Mouse (Mus musculus) mouse trophoblast stem cell (cell line): ENCODE measurements around the gene Itpr2.

ENCODE experiments used
- in situ Hi-C, 2 experiments: fragments of 300-500 bp; cut with MseI, MboI; formaldehyde crosslinking; loops; 2 replicates in 1 of 2; 3 replicates in 1 of 2; pipeline ENCODE4 v1.15.1; 2025

Gene Itpr2

DNA sequence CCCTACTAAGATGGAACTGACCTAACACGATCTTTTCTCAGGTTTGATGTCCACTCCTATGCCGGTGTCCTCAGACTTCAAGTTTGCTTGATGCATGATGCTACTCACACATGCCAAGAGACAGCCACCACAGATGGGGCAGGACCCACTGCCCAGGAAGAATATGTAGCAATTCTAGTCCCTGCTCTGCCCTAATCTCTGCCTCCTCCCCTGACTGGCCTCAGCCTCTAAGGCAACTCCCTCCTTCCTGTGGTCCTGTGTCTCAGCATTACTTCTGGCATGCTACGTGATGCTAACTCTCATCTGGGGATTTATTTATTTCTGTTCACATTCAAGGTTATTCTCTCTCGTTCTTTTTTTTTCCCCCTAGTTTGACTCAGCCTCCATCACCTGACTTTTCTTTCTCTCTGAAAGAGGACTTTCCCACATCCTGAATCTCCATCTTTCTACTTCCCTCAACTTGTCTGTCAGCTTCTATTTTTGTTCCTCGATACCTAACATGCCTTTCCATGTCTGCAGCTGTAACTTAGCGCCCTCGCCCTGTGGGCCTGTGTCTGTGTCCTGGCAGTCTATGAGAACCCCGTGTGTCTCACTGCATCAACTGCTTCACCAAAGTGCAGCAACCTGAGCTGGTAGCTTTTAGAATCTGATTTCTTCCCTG lies 279.5 kb downstream of the Itpr2 start:
- in situ Hi-C loops = no loop called here

DNA sequence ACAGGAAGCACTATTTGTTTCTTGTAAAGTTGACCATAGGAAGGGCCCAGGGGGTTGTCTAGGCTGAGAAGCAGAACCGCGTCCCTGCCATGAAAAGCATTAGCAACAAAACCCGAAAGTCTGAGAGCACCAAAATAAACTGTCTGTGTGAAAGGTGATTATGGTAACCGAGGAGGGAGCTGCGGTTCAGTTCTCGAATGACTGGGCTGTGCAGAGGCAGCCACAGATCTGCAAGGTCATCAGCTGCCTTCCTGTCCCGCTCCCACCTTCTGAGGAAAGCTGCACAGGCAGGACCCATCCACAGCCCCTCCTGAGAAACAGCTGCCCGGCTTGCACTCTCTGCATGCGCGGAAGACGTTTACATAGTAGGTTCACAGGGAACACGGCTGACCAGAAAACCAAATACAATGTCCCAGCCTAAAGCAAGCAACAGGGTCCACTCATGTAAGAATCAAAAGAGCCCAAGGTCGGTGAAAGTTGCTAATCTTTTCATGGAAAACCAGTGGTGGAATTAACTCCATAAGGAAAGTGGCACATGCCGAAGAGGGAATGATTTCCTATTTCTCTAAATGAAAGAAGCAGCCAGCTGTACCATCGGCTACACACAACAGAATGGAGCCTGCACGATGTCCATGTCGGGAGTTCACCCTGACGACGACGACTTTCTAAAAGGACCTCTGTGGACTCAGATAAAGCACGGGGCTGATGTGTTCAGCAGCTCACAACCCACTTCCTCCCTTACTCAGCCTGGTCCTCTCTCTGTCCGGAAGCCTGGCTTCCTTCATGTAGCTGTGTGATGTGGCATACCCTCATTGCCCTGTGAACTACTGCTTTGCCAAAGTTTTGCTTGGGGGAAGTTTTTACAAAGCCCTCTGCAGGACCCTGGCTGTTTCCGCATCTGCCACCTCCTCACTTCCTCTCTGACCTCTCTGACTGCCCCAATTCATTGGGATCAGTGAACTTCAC lies 280.4 kb downstream of the Itpr2 start:
- in situ Hi-C loops = no loop called here

DNA sequence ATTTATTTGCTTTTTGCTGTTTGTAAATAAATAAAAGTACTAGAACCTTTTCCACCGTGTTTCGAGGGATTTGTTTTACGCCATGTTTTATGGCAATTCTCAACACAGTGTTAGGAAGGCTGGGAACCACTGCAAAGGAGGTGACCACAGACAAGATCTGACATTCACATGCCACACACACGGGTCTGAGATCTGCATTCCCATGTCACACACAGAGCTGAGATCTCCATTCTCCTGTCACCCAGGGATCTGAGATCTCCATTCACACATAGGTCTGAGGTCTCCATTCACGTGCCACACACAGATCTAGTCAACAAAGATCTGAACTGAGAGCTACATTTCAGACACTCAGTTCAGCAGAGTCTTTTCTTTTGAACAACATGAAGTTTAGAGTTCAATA lies 282.0 kb downstream of the Itpr2 start:
- in situ Hi-C loops = no loop called here

DNA sequence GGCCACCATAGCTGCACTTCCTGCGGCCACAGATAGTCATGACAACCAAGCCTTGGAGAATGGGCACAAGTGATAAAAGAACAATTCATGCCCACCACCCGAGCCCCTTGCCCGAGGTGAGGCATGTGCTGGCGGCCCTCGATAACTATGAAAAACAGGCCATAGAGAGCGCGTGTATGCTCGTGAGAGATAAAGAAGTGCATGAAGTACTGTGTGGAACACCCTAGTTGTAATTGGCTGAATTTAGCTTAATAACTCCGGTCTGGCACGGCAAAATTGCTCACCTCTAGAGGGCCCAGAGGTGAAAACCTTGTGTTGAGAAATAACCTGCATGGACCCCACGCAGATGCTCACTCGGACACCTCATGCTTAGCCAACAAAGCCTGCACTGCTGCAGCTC lies 282.5 kb downstream of the Itpr2 start:
- in situ Hi-C loops = no loop called here

DNA sequence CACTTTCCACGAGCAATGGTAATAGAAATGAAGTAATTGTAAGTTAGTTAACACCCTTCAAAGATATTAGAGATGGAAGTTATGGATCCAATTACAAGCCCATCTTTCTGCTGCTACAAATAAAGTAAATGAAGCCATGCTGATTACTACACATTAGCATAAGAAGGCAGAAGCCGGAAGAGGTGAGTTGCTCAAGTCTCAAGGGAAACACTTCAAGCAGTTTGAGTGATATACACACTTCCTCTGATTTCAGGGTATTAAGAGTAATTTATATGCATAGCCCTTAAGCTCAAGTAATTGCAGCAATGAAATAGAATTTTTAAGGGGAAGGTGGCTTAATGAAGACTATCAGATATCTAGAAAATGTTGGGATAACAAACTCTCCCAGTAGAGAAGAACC lies 286.7 kb downstream of the Itpr2 start:
- in situ Hi-C loops = no loop called here

DNA sequence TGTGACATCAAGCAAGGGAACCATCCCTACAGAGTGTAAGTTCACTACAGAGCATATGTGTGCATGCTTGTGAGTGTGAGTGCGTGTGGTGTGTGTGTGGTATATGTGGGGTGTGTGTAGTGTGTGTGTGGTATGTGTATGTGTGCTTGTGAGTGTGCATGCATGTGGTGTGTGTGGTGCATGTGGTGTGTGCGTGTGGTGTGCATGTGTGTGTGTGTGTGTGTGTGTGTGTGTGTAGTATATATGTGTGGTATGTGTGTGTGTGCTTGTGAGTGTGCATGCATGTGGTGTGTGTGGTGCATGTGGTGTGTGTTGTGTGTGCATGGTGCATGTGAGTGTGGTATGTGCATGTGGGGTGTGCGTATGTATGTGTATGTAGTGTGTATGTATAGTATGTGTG lies 289.7 kb downstream of the Itpr2 start:
- in situ Hi-C loops = no loop called here

DNA sequence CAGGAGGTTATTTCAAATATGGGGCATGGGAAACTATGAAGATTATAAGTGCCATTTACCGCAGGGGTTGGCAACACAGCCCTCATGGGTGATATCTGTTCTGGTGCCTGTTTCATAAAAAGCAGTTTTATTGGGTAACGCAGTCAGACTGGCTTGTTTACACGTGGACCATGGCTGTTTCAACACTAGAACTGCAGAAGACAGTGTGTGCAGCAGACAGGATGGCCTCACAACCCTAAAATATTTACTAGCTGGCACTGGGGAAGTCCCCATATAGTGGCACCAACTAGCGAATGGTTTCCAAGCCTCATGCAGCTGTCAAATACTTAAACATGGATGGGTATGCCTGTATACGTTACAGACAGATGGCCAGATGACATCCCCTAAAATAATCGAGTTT lies 290.8 kb downstream of the Itpr2 start:
- in situ Hi-C loops = no loop called here

DNA sequence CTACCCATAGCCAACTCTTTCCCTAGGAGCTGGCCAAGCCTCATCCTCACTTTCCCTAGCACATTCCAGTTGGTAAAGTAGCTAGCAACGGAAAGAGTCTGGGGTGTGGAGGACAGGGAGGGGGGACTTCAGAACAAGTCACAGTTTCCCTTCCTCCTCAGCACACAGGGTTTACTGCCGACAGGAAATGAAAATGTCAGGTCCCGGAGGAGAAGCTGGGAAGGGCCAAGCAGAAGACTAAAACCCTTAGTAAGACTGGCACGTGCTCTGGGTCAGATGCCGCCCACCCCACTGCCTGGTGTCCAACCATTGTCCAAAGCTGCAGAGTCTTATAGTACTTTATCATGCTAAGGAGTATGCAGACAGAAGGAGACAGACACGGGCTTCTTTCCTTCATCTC lies 293.0 kb downstream of the Itpr2 start:
- in situ Hi-C loops = no loop called here

DNA sequence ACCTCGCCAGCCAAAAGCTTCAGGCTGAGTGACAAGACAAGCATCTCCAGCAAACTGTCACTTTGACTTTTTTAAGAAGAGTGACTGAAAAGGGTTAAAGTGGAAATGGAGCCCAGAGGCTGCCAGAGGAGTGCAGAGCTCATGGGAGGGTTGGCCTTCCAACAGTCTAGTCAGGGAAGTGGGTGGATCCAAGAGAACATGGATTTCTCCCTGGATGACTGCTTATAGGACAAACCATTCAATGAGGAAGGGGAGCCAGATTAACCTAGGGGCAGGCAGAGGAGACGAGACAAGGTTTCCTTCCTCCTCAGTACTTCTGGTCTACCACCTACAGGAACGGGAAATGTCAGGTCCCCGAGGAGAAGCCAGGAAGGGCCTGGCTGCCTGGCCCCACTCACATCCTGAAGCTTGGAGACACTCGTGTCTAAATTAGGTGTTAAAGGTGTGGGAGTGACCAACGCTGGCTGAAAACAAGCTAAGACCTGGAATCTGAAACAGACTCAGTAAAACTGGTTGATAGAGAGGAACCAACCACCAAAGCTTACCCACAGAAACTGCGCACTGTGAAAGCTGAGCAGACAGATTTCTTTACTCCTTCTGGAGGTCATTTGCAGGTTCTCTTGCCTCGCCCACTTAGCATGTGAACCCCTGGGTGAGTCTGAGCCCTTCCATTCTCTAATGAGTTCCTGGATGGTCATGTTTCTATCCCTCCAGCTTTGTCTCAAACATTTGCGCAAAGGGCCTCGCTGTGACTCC lies 294.6 kb downstream of the Itpr2 start:
- in situ Hi-C loops = no loop called here

DNA sequence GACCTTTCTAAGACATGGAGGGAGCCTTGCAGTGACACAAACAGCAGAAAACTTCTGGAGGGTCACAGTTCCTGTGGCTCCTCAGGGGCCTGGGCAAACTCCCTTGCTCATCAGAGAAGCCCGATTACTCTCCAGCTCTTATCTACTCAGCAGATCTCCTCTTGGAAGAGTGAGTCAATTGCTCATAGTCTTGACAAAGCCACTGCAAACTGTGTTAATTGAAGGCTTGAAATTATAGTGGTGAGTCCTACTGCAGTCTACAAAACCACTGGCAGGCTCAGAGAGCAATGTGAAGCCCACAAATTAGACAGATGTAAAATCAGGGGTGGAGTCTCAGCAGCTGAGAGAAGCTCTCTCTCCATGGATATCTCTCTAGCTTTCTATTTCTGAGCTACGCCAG lies 296.9 kb downstream of the Itpr2 start:
- in situ Hi-C loops = no loop called here

DNA sequence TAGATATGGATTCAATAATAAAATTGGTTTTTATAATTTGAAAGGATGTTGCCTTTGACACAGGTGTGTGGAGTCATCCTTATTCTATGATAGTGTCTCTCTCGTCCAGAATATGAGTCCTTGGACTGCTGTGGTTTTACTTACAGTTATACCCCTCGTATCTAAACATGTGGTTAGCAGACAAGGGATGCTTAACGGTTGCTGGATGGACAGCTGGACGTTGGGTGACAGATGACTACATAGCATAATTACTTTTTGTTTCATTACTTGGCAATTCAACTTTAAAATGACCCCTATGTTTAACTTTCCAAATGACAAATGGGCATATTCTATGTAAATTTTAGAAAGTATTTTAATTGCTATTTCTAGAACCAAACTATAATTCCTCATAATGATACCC lies 297.6 kb downstream of the Itpr2 start:
- in situ Hi-C loops = no loop called here

DNA sequence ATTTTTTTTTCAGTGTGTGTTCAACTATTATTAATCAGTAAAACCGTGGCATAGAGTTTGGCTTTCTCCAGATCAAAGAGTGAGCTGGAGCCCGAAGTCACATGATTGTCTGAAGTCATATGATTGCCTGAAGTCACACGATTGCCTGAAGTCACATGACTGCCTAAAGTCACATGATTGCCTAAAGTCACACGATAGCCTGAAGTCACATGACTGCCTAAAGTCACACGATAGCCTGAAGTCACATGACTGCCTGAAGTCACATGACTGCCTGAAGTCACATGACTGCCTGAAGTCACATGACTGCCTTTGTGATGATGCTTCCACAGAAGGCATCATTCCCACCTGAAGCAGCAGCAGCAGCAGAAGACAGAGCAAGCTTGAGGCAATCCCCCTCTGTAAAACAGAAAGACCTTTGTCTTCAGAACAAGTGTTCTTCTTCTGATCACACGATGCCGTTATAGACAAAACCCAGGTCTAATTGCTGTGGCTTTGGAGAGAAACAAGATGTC lies 304.1 kb downstream of the Itpr2 start:
- in situ Hi-C loops = no loop called here

DNA sequence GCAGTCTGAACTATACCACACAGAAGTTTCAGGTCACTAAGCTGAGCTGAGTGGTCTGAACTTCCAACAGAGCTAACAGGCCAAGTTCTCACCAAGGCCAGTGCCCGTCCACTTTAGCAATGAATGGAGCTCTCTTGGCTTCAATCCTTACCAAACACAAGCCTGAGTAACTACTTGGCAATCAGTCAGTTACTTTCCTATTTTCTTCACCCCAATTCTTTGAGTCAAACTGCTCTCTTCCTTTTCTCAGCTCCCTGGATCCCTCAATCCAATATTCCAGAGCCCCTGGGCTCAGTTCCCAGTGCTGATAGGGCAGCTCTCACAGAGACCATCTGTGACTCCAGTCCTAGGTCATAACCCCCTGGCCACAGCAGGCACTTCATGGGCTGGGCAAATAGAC lies 305.3 kb downstream of the Itpr2 start:
- in situ Hi-C loops = no loop called here

DNA sequence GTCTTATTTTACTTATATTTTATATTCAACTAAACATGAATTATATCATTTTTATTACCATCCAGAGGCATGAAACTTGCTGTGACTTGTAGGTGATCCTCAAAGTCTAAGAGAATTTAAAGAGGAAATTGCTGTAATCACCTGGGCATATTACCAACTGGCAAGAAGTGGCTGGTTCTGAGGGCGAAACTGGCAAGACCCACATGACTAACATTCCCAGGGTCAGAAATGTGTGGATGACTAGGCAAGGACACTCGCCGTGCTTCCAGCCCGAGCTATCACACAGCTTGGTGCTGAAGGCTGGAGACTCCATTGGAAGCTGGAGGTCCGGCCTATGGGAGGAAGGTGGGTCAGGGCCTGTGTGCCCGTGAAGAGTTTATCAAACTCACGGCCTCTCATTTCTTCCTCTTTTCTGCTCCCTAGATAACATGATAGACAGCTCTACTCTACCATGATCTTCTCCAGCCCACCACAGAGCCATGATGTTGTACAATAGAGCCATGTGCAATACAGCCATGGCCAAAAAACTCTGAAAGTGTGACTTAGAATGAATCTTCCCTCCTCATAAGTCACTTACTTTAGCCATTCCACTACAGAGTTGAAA lies 306.1 kb downstream of the Itpr2 start:
- in situ Hi-C loops = no loop called here

DNA sequence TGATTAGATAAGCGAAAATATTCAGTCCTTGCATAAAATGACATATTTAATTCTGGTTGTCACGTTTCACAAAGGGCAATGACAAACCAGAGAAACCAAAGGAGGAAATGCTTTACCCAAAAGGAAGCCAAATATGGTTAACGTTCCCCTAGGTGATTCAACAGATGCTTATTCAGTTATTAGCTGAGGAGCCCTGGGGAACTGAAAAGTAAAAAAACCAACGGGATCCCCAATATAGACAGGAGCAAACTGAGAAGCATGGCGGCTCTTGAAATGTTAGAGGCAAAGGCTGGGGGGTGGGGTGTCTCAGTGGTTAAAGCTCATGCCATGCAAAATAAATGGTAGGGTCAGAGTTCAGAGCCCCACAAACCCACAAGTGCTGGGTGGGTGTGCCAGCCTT lies 310.1 kb downstream of the Itpr2 start:
- in situ Hi-C loops = no loop called here

DNA sequence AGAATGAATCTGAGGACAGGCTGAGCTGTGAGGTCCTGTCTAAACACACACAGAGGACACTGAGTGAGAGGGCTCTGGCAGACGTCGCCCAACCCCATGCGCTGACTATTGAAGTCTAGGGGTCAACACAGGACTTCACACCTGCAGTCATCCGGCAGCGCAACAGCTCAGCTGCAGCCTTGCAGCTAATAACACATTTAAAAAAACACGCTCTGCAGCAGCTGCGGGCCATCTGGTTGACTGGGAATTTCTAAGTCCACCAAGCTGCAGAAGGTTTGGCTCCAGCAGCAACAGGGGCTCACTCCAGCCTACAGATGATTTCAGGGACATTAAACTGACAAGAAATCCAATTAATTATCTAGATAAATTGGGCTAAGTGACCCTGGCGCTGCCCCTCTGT lies 312.0 kb downstream of the Itpr2 start:
- in situ Hi-C loops = no loop called here

DNA sequence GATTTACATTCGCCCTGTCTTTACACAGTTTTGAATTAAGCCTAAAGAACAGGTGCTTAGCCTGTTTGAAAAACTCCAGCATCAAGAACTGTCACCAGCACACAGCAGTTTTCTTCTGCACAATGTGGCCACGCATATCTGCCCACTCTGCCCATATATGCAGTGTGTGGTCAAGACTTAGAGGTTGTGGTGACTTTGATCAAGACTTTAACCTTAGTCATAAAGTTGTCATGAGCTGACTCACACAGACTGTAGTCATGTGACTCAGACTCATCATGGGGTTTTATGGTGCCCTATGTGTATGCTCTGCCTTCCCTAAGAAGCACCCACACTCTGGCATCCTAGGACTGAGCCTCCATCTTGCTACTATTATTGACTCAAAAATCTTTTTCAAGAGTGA lies 316.5 kb downstream of the Itpr2 start:
- in situ Hi-C loops = no loop called here

DNA sequence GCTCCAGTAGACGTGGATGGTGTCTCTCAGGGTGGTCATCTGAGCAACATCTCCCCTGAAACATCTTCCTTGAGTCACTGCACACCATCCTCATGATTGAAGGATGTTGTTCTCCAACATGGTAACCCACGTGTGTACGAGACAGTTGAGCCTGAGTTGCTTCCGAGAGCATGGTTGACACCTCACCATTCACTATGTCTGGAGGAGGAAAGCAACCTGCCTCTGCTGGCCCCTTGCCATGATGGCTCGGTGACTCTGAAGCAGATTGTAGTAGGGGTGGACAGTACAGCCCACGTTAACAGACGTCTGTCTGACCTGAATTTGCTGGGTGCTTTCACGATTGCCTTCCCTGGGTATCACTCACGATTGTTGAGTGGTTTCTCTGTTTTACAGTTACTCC lies 317.3 kb downstream of the Itpr2 start:
- in situ Hi-C loops = no loop called here

DNA sequence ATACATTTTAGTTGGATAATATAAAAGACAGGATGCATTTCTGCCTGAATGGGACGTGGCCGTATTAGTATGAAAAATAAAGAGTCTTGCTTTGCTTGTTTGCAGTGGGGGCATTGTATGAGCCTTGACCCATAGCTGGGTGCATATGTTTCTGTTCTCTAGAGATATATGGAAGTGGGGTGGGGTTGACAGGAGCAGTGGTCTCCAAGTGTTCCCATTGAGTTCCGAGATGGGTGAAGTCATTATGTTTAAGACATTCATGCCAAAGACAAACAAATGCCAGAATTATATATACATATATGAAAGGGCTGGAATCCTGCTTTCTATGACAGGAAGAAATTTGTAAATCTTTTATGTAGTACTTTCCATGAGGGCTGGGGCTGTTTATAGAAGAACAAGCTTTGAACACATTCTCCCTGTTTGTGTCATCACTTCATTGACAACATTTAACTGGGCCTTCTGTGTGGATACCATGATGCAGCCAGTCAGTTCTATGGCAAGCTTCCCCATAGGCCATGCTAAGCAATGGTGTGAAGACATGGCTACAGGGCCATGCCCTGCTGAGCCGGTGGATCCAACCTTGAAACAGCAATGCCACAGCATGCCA lies 327.3 kb downstream of the Itpr2 start:
- in situ Hi-C loops = no loop called here

DNA sequence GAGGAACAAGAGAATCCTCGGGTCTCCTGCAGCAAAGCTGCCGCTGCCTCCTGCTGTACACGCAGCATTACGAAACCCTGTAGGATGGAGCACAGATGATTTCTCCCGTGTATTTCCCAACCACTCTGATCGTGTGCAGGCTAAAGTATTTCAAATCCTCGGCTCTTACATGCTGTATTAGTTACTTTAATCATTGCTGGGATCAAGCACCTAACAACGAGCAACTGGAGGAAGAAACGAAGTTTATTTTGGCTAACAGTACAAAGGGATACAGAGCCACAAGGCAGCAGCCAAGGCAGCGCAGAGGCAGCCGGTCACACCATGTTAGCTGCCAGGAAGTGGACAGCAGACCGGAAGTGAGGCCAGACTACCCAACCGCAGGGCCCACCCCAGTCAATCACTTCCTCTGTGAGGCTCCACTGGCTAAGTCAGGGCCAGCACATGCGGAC lies 331.4 kb downstream of the Itpr2 start:
- in situ Hi-C loops = no loop called here

DNA sequence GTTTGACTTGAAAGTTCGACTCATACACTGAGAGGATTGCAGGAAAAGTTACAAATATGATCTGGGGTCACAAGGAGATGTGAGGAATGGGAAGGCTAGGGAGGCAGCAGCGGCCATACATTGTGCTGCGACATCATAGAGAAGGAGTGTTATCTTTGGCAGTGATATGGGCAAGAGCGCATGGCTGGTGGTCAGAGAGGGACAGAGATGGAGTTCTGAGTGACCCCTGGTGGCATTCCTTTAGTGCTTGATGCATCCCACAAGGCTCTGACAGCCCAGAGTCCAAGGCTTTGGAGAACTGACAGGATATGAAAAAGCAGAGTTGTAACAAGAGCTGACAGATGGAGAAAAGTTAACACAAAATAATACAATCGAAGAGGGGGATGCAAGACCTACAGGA lies 334.8 kb downstream of the Itpr2 start:
- in situ Hi-C loops = no loop called here
